Mouse (Mus musculus) MN1 (cell line): ENCODE results near the gene Abcc2.

Experiments used
- DNase-seq: peaks from one replicate; pipeline ENCODE4 v3.0.0-alpha.2; 2016; ENCODE audit warnings: low spot score

Abcc2 gene

GRCm38 (mm10) chr19:43781980-43782379 lies at the start of gene Abcc2:
Gene Abcc2, plus strand, starts transcription at chr19:43782192.
- DNase-seq, result no peak

GRCm38 (mm10) chr19:43738409-43738808 lies 43.6 kb upstream of the Abcc2 start:
- no peak for DNase-seq

- DNase-seq, result no peak
Observed at GRCm38 (mm10) chr19:43743401-43743800, 38.6 kb upstream of the Abcc2 start.

- no peak for DNase-seq
Observed at GRCm38 (mm10) chr19:43745740-43746139, 36.3 kb upstream of the Abcc2 start.

DNA sequence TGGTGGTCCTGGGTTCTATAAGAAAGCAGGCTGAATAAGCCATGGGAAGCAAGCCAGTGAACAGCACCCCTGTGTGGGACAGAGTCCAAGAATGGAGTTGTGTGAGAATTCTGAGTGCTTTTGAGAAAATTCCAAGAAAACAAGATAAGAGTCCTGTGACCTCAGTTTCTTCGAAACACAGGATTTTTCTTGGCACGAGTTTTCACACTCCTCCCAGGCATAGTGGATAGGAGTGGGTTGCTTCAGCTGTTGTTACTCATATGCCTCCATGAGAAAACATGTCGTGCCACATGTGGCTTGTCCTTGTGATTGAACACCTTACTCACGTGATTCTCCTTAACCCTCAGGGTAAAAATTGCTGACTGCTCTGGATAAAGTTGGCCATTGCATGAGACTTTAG lies 34.1 kb upstream of the Abcc2 start:
- no peak for DNase-seq

DNA sequence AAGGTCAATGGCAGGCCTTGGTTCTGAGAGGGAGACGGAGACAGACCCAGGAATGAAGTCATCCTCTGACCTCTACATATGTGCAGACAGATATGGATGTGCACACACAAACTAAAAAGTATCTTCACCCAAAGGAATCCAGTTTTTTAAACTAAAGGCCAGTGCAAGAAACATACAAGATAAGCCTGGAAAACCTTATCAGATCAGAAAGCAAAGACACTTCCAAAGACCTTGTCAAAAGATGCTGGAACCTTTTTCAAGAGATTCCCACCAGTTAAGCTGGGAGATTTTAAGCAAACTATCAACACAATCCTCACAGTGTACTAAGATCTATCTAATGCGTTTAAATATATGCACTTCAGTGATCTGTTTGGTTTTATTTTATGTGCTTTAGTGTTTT lies 32.0 kb upstream of the Abcc2 start:
- DNase-seq, result no peak

DNA sequence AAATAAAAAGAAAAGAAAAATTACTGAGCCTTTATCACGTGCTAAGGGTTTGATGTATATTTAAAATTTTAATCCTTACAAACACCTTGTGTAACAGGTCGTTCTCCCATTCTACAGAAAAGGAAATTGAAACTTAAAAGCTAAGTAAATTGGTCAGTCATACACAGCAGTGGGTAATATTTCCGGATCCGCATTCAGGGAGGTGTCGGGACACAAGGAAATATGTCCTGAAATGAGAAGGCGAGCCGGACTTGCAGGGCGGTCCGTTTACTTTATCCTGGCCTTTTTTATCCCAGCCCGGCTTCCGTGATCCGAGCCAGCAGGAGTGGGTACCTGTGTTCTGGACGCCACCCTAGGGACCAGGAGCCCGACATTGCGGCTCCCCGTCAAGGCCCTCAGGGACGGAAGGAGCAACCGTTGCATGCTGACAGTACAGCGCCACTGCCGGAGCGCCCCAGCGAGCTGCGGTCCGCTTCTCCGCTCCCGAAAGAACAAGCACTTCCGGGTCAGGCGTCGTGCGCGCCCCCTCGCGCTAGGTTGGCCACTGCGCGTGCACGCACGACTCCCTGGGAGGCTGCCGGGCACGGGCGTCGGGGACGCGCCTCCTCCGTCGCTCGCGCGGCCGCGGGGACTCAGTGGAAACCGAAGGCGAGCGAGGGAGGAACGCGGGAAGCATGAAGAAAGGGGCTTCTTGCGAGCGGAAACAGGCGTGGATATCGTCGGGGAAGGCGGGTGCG lies 29.3 kb upstream of the Abcc2 start, which contains the start of the genes Cutc and Cox15:
TSS of gene Cutc (plus strand) at position 508 of the 737 bp plus-strand sequence.
TSS of gene Cox15 (minus strand) at position 512 of the 737 bp plus-strand sequence.
- DNase-seq, result peak; percentile 92

DNA sequence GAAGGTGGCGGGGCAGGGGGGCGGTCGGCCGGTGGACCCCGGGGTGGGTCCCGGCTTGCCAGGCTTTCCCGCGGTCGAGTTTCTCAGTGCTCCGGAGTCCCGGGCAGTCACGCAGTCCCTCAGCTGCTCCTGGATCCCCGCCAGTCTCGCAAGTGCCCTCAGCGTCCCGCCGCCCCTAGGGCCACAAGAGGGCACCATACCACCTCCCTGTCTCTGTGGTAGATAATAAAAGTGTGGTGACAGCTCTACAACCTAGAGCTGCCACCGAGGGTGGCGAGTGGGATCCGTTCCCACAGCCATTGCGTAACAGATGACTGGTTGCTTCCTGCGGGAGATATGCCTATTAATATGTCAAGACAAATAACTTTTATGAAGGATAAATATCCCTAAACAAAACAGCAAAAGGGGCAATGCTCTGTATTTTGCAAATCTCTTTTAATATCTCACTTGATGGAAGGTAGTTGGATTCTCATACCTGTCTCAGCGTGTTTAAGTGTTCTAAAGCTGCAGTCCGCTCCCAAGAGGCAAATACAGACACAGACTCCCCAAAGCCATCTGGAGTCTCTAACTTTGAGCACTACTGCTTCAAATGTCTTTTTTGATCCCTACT lies 28.7 kb upstream of the Abcc2 start:
- peak; percentile 87 for DNase-seq

DNA sequence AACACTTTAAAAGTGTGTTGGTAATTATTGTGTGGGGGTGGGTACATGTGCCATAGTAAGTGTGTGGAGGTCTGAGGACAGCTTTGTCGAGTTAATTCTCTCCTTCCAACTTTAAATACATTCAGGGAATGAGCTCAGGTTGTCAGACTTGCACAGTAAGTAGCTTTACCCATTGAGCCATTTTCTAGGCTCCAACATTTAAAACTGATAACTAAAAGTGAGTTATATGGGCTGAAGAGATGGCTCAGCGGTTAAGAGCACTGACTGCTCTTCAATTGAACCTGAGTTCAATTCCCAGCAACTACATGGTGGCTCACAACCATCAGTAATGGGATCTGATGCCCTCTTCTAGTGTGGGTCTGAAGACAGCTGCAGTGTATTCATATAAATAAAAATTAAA lies 27.8 kb upstream of the Abcc2 start:
- DNase-seq, result no peak

- no peak for DNase-seq
Observed at GRCm38 (mm10) chr19:43754872-43755271, 27.1 kb upstream of the Abcc2 start.

DNA sequence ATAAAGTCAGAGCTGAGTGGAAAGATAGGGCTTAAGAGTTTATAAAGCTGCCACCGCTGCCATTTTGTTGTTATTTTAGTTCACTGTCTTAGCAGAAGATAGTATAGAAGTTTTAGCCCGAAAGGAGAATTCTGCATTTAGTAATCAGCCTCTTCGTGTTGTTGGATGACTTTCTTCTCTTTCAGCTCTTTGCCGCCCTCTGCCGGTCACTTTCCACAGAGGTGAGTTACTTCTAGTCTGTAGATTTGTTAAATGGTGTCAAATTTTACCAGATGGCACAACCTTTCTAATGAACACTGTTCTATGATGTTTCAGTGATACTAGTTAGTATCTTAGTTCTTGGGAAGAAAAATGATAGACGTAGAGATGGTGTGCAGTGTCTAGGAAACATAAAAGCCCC lies 21.5 kb upstream of the Abcc2 start:
- DNase-seq, result peak; percentile 59

DNA sequence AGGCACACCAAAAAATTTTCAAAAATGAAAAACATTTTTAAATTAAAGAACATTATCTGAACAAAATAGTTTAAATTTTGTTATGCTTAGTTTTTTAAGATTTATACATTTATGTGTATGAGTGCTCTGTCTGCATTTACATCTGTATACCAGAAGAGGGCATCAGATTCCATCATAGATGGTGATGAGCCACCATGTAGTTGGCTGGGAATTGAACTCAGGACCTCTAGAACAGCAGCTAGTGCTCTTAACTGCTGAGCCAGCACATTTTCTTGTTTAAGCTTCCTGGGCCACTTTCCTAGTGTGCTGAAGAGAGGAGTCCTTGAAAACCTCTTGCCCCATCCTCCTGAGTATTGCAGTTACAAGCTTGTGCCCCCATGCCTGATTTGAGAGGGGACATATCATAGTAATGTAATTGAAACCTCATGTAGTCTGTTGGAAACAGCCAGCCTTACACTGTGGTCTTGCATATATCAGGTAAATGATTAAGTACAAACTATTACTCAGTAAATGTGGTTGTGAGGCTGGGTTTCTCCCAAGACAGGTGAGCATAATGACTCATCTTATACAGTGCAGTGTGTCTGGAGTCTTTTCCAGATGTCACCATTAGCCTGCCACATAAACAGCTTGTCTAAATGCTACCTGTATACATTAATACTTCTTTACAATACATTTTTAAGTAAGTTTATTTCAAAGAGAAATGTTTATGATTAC lies 20.3 kb upstream of the Abcc2 start:
- no peak for DNase-seq

DNA sequence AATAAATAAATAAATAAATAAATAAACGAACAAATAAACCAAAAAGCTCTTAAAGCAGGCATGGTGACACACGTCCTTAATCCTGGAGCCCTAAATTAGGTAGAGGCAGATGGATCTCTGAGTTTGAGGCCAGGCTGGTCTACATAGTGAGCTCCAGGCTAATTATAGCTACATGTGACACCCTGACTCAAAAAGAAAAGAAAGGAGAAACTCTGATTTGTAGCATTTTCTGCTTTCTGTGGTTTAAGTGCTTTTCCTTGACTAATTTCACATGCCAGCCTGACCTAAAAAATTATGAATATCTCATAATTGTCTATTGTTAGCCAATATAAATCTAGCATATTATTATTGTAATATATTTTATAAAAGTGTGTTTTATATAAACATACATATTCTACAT lies 19.6 kb upstream of the Abcc2 start:
- DNase-seq, result no peak

DNA sequence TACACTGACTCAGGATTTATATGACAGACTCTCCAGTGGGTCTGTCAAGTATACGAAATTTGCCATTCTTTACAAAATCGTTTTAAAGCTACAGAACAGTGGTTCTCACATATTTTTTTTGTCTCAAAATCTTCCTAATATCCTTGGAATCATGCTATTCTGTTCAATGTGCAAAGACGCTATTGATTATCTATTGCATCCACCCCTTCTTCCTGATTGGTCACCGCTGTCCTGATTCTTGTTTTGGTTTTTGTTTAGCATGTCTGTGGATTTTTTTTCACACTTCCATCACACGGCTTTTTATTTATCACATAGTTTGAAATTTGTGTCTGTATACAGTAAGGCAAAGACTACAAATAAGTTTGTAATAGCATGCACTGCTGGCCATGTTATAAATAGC lies 15.5 kb upstream of the Abcc2 start:
- no peak for DNase-seq

DNA sequence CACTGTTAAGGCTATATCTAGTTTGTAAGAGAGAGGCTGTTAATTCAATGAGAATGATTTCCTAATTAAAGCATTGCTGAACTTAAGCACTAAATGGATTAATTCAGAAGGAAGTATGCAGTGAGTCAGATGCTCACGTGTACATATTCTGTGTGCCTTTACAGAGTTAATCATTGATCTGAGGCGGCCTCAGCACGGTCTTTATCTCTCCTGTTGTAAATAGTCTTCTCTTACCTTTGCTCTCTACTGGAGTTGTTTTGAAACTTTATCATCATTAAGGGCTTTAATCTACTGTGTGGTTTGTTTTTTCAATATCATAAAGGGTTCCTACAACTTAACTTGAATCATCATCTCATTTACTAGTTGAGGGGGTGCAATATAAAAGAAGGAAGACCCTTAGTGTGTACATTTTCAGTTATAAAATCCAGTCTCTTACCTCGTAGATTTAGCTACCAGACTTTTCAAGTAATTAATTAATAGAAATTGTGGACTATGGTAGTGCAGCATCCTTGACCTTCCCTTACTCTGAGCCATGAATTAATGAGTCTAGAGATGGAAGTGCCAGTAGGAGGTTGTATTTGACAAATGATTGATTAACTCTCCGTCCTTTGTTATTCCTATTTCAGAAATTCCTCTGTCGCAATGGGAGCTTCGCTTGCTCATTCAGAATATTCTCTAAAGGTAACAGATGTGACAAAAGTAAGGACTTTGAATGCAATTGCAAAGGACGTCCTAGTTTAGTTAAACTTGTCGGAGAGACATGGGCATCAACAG lies 14.3 kb upstream of the Abcc2 start:
- no peak for DNase-seq

DNA sequence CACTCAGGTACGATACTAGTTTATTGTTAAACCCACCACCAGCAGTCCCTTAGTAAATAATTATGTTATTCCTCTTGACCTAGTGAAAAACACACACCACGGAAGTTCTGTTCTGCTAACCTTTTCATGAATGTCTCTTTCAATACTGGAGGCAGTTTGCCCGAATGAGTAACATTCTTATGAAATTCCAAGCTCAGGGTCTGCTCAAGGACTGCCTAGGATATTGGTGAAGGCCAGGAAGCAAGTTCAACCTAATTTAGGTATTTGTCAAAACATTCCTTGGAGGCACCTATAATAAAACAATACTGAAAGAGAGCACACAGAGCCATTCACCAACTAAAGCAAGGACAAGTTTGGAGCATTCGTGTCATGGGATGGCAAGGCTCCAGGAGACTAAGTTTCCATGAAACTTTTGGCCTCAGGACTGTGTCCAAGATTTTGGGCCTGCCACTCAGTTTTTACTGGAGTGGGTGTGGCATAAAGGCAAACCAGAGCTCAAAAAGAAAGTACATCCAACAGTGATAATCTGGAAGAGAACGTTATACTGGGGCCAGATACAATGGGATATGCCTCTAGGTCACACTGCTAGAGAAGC lies 12.5 kb upstream of the Abcc2 start:
- DNase-seq, result no peak

DNA sequence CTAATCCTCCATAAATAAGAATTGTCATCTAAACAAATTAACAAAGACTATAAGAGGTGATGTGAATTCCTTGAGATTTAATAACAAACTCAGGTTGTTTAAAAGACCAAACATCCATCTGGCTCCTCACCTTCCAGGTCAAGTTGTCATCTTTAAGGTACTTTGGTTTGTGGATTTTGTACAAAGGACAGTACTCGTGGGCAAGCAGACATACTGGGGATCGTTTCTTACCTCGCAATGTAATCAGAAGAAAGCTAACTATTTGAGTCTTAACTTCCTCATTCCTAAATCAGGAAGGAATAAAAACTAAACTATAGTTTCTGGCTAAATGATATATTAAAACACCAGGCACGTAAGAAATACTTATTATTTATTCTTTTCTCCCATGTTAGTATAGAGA lies 11.4 kb upstream of the Abcc2 start:
- DNase-seq, result no peak

DNA sequence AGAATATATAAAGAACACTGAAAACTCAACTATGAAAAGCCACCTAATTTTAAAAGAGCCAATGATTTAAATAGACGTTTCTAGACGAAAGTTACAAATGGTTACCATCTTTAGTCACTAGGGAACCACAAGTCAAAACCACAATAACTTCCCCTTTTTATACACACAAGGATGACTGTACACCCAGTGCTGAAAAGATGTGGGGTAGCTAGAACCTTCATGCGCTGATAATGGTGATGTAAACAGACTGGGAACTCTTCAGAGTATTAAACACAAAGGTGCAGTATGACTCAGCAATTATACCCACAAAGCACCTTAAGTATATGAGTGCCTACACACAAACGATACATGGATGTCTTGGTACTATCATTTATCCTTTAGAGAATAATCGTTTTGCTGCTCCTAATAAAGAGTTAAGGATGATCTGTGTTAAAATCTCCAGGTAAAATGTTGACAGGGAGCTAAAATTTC lies 10.5 kb upstream of the Abcc2 start:
- no peak for DNase-seq

DNA sequence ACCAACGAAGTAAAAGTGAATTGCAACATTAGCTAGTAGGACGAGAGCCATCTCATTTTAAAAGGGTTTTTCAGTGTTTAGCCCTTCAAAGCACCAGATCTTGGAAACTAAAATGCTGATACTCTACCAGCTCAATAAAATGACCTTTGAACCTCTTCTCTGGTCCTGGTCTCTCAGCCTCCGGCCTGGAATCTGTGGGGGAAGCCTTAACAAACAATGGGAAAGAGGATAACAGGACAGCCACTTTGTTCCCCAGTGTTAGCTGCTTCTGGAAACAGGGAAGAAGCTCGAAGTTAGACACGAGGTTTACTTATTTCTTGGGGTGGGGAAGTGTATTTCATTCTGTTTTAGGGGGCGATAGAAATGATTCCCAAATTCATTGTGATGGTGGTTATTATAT lies 9.7 kb upstream of the Abcc2 start:
- DNase-seq, result no peak

- DNase-seq, result no peak
Observed at GRCm38 (mm10) chr19:43775433-43775832, 6.6 kb upstream of the Abcc2 start.

DNA sequence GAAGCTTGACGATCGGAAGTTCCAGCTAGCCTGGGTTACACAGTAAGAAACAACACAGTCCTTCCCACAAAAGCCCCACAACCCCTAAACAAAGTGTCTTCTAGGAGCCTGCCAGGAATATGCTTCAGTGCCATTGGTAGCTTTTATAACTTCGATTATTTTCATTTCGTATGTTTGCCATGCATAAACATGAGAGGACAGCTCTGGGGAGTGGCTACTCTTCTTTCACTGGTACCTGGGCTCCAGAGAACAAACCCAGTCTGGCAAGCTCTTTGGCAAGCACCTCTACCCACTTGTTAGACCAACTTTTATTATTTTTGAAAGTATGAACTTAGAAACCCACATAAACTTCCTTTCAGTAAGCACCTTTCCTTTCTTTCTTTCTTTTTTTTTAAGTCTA lies 5.4 kb upstream of the Abcc2 start:
- DNase-seq, result no peak

GRCm38 (mm10) chr19:43777308-43777707 lies 4.7 kb upstream of the Abcc2 start:
- DNase-seq, result no peak
